9 mouse cellular contexts compared by ENCODE assay signal in genomic region chr6:34921941-34922340, GRCm38 (mm10). TPM values are rescaled to one million over a fixed set of nuclear protein-coding genes. Genes with fewer than 3 reads are reported as not detected.
DNase-seq lines count a peak whose midpoint lies in the region; ATAC-seq and TF ChIP-seq lines count a peak whose summit lies in the region.
"Had no signal": no experiment of that assay in that cellular context is flagged by ENCODE, and none has a peak within 500 bp of the region (broad histone marks: within the 10 kb centered on the region; RNA-seq: fewer than 3 reads in every experiment).

No protein-coding gene starts in this region.

- peak; percentile 81 for ATAC-seq in kidney, postnatal 0 days (replicated peaks; ENCODE audit: low FRiP score, low read depth)

- no peak overlapping the region for H3K4me3 ChIP-seq in gastrocnemius, adult 2 months
- no peak overlapping the region for H3K4me3 ChIP-seq in kidney, postnatal 0 days (replicated peaks; ENCODE audit: low read depth, low read length)
- H3K4me3 ChIP-seq: megakaryocyte, embryonic 14.5 days had no signal

- no peak overlapping the region for H3K27ac ChIP-seq in gastrocnemius, adult 2 months
- H3K27ac ChIP-seq in kidney, postnatal 0 days: no peak overlapping the region

- 58% methylated on average over 14 of the region's 14 CpGs for WGBS in kidney, postnatal 0 days

- no peaks in the 10 kb centered on the region for H3K27me3 ChIP-seq in kidney, postnatal 0 days (ENCODE audit: insufficient read depth, low read length)

- H3K36me3 ChIP-seq in kidney, postnatal 0 days (ENCODE audit: insufficient read depth, low read length): no peaks in the 10 kb centered on the region

- peak; percentile 62 for TF ChIP-seq CTCF in gastrocnemius, adult 2 months (IDR thresholded peaks at IDR 0.05)
- peak; percentile 91 for TF ChIP-seq CTCF in kidney, postnatal 0 days (IDR thresholded peaks at IDR 0.05; ENCODE audit: low read depth)

- H3K4me2 ChIP-seq in kidney, postnatal 0 days (ENCODE audit: low read length): no peak overlapping the region

- peak; percentile 41 for DNase-seq in gastrocnemius, adult 18-20 months (ENCODE audit: low spot score)
- no peak for DNase-seq in gastrocnemius, adult 8-10 months (ENCODE audit: low spot score in 2 of 2)
- DNase-seq in 416B (ENCODE audit: low read depth): peak; percentile 91
- DNase-seq in T-cell, adult 2 months (ENCODE audit: low spot score): peak; percentile 12
- DNase-seq in gastrocnemius, adult 2 months: peak; percentile 42
- peak; percentile 72 for DNase-seq in kidney, postnatal 0 days (ENCODE audit: low spot score)
- DNase-seq in mesoderm, embryonic 11.5 days (ENCODE audit: low read depth, low spot score): peak; percentile 52
- no peak for DNase-seq in cerebellum, adult 11 months

- intact Hi-C loops in gastrocnemius, adult 2 months (cut with DNase I): loop anchor here (5.0 kb wide), 1 partner anchor 410 kb away; no protein-coding TSS in a partner anchor

- no peak overlapping the region for H3K9ac ChIP-seq in kidney, postnatal 0 days (ENCODE audit: low read depth, low read length)

- no peaks in the 10 kb centered on the region for H3K9me3 ChIP-seq in kidney, postnatal 0 days (replicated peaks; ENCODE audit: low read length)
- H3K9me3 ChIP-seq: megakaryocyte, embryonic 14.5 days had no signal

- H3K4me1 ChIP-seq in kidney, postnatal 0 days (replicated peaks; ENCODE audit: insufficient read depth, low read length): no peaks in the 10 kb centered on the region

RNA-seq across cellular contexts. Expression of gene Stra8, which starts 2.0 kb away (rescaled TPM):
- not detected for total RNA-seq in gastrocnemius, adult 18-20 months (2021)
- not detected for total RNA-seq in gastrocnemius, adult 8-10 months (2022)
- total RNA-seq in gastrocnemius, adult 2 months (2021): not detected
- polyA plus RNA-seq in kidney, postnatal 0 days (2015; fragmentation: Nextera tagmentation; extraction: Ambion mirVana): not detected in 2 replicates

RNA-seq across cellular contexts. Expression of gene Wdr91, which starts 11.3 kb away (rescaled TPM):
- total RNA-seq in gastrocnemius, adult 18-20 months (2021): 1 to 10 TPM; 4.7 to 6.4 TPM
- total RNA-seq in gastrocnemius, adult 8-10 months (2022): 1 to 10 TPM; 3.6 to 5.1 (median 4.9) TPM
- total RNA-seq in gastrocnemius, adult 2 months (2021): 1 to 10 TPM; 5.2 to 8.0 TPM
- 10.2 and 10.6 TPM in 2 replicates for polyA plus RNA-seq in kidney, postnatal 0 days (2015; fragmentation: Nextera tagmentation; extraction: Ambion mirVana)

RNA-seq across cellular contexts. Expression of gene Cyren, which starts 44.1 kb away (rescaled TPM):
- 1 to 10 TPM; 2.8 to 3.7 TPM for total RNA-seq in gastrocnemius, adult 18-20 months (2021)
- 1 to 10 TPM; 2.4 to 3.3 (median 2.7) TPM for total RNA-seq in gastrocnemius, adult 8-10 months (2022)
- total RNA-seq in gastrocnemius, adult 2 months (2021): 1 to 10 TPM; 2.8 to 3.7 TPM
- 9.6 and 9.9 TPM in 2 replicates for polyA plus RNA-seq in kidney, postnatal 0 days (2015; fragmentation: Nextera tagmentation; extraction: Ambion mirVana)

RNA-seq across cellular contexts. Expression of gene Tmem140, which starts 59.0 kb away (rescaled TPM):
- total RNA-seq in gastrocnemius, adult 18-20 months (2021): 10 to 100 TPM; 30.5 to 42.8 TPM
- 10 to 100 TPM; 26.9 to 32.4 (median 30.5) TPM for total RNA-seq in gastrocnemius, adult 8-10 months (2022)
- 10 to 100 TPM; 26.4 to 32.9 TPM for total RNA-seq in gastrocnemius, adult 2 months (2021)
- 6.2 and 7.3 TPM in 2 replicates for polyA plus RNA-seq in kidney, postnatal 0 days (2015; fragmentation: Nextera tagmentation; extraction: Ambion mirVana)

Comparison
In these comparisons a context has a peak if more than half of its experiments do, and no peak if none do; other contexts are left out.
1. DNase-seq: peak in gastrocnemius, adult 18-20 months (single experiment), 416B (single experiment), T-cell, adult 2 months (single experiment), gastrocnemius, adult 2 months (single experiment), kidney, postnatal 0 days (single experiment) and mesoderm, embryonic 11.5 days (single experiment); none in gastrocnemius, adult 8-10 months (0 of 2) and cerebellum, adult 11 months (single experiment).